8 mouse cellular contexts compared by ENCODE assay signal in the genomic region with DNA sequence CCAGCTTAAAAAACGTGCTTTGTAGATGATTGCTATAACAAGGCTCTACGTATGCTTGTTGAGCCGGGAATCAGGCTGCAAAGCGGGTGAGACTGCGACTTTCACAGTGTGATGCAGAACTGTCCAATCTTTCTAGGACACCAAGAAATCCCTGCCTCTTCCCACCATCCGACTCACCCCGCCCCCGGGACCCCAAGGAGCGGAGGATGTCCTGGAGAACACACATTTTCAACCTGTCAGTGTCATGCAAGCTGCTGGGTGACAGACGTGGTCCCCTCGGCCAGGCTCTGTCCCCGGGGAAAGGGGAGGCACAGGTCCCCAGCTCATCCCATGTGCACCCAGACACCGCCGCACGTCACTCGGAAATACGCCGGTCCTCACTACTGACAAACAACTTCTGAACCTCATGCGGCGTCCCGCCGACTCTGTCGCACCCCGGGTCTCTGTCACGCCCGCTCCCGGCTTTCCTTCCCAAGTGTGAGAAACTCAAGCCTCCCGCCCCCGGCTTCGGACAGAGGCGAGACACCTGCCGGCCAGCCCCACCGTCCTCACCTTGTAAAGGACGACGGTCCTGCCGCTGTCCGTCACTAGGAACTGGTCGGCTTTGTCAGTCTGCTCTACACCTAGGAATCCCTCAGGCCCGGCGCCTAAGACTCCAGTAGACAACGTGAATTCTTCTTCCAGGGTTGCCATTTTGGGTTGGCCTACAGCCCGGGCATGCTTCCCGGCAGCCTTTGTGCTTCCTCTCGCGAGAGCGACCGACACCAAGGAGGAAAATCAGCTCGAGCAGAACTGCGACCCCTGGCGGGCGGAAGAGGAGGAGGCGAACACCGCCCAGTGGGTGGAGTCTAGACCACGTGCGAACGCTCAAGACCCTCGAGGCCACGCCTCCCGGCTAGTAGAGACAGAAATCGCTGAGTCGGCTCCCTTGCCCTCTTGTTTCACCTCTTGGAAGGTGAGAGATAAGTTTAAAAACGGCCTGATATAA. TPM values are rescaled to one million over a fixed set of nuclear protein-coding genes. Genes with fewer than 3 reads are reported as not detected.
DNase-seq lines count a peak whose midpoint lies in the region; ATAC-seq and TF ChIP-seq lines count a peak whose summit lies in the region.

A gene (minus strand): TSS at position 817 of the 988 bp plus-strand sequence.

- peak; percentile 98 for DNase-seq in CD4-positive helper T cell, adult 2 months (ENCODE audit: low read depth, low spot score)
- peak; percentile 92 for DNase-seq in brain, embryonic 18.5 days (ENCODE audit: low read depth, low spot score)
- peak; percentile 99 for DNase-seq in kidney, postnatal 0 days (ENCODE audit: low spot score)
- peak; percentile 98 for DNase-seq in liver, embryonic 11.5 days (ENCODE audit: low spot score)
- DNase-seq in naive thymus-derived CD4-positive, alpha-beta T cell, adult 2 months (ENCODE audit: low read depth) = peak; percentile 100

- peak within 1 kb of the TSS; percentile 92 for H3K4me2 ChIP-seq in heart, embryonic 12.5 days
- peak within 1 kb of the TSS; percentile 94 for H3K4me2 ChIP-seq in kidney, postnatal 0 days (ENCODE audit: low read length)
- peak within 1 kb of the TSS; percentile 90 for H3K4me2 ChIP-seq in liver, embryonic 11.5 days
- peak within 1 kb of the TSS; percentile 82 for H3K4me2 ChIP-seq in stomach, embryonic 14.5 days (replicated peaks; ENCODE audit: low read depth, low read length)

- H3K4me1 ChIP-seq in heart, embryonic 12.5 days (replicated peaks) = peaks cover 5% of the 10 kb centered on the region
- 0 out of 2 replicates have a peak, but pooled peaks cover 2% of the 10 kb centered on the region for H3K4me1 ChIP-seq in kidney, postnatal 0 days (replicated peaks; ENCODE audit: insufficient read depth, low read length)
- H3K4me1 ChIP-seq in liver, embryonic 11.5 days (replicated peaks; ENCODE audit: control insufficient read depth, insufficient read depth, low read length) = peaks cover 4% of the 10 kb centered on the region; the same call in 1 of the 2 replicates
- peaks cover 5% of the 10 kb centered on the region for H3K4me1 ChIP-seq in stomach, embryonic 14.5 days (ENCODE audit: control insufficient read depth, insufficient read depth, low read length)

- H3K36me3 ChIP-seq in heart, embryonic 12.5 days = peaks cover 22% of the 10 kb centered on the region
- peaks cover 11% of the 10 kb centered on the region; the same call in 1 of the 2 replicates for H3K36me3 ChIP-seq in kidney, postnatal 0 days (ENCODE audit: insufficient read depth, low read length)
- peaks cover 12% of the 10 kb centered on the region for H3K36me3 ChIP-seq in liver, embryonic 11.5 days (ENCODE audit: control insufficient read depth, insufficient read depth, low read length)
- H3K36me3 ChIP-seq in stomach, embryonic 14.5 days (ENCODE audit: control insufficient read depth, insufficient read depth, low read length) = peaks cover 20% of the 10 kb centered on the region

- ATAC-seq in erythroid progenitor cell, adult 5-6 weeks (replicated peaks; ENCODE audit: low FRiP score, poor library complexity, severe bottlenecking) = peak; percentile 96
- peak; percentile 96 for ATAC-seq in heart, embryonic 12.5 days (ENCODE audit: insufficient number of reproducible peaks, low FRiP score)
- peak; percentile 93 for ATAC-seq in kidney, postnatal 0 days (replicated peaks; ENCODE audit: low FRiP score, low read depth)
- peak; percentile 92 for ATAC-seq in liver, embryonic 11.5 days (replicated peaks; ENCODE audit: low FRiP score)
- peak; percentile 96 for ATAC-seq in stomach, embryonic 14.5 days (ENCODE audit: insufficient number of reproducible peaks, insufficient read depth, low FRiP score, low read depth)

- H3K4me3 ChIP-seq in heart, embryonic 12.5 days = peak within 1 kb of the TSS; percentile 92
- peak within 1 kb of the TSS; percentile 94 for H3K4me3 ChIP-seq in kidney, postnatal 0 days (replicated peaks; ENCODE audit: low read depth, low read length)
- H3K4me3 ChIP-seq in liver, embryonic 11.5 days (ENCODE audit: low read depth, low read length) = peak within 1 kb of the TSS; percentile 94
- peak within 1 kb of the TSS; percentile 70 for H3K4me3 ChIP-seq in stomach, embryonic 14.5 days (ENCODE audit: low read depth, low read length)

- TF ChIP-seq CTCF in kidney, postnatal 0 days (IDR thresholded peaks at IDR 0.05; ENCODE audit: low read depth) = peak; percentile 99

- H3K27me3 ChIP-seq in heart, embryonic 12.5 days (replicated peaks) = no peaks in the 10 kb centered on the region
- no peaks in the 10 kb centered on the region for H3K27me3 ChIP-seq in kidney, postnatal 0 days (ENCODE audit: insufficient read depth, low read length)
- H3K27me3 ChIP-seq in liver, embryonic 11.5 days (replicated peaks; ENCODE audit: control insufficient read depth, insufficient read depth, low read length) = no peaks in the 10 kb centered on the region
- H3K27me3 ChIP-seq in stomach, embryonic 14.5 days (ENCODE audit: control insufficient read depth, insufficient read depth, low read length) = no peaks in the 10 kb centered on the region

- peak within 1 kb of the TSS; percentile 92 for H3K9ac ChIP-seq in heart, embryonic 12.5 days
- H3K9ac ChIP-seq in kidney, postnatal 0 days (ENCODE audit: low read depth, low read length) = peak within 1 kb of the TSS; percentile 91
- peak within 1 kb of the TSS; percentile 92 for H3K9ac ChIP-seq in liver, embryonic 11.5 days (ENCODE audit: low read depth, low read length)
- H3K9ac ChIP-seq in stomach, embryonic 14.5 days (replicated peaks; ENCODE audit: low read depth, low read length) = peak within 1 kb of the TSS; percentile 50

- H3K9me3 ChIP-seq in heart, embryonic 12.5 days (replicated peaks) = no peaks in the 10 kb centered on the region
- no peaks in the 10 kb centered on the region for H3K9me3 ChIP-seq in kidney, postnatal 0 days (replicated peaks; ENCODE audit: low read length)
- H3K9me3 ChIP-seq in liver, embryonic 11.5 days (ENCODE audit: control insufficient read depth, low read length) = no peaks in the 10 kb centered on the region
- H3K9me3 ChIP-seq in stomach, embryonic 14.5 days (ENCODE audit: control insufficient read depth, low read depth, low read length) = no peaks in the 10 kb centered on the region

- peak within 1 kb of the TSS; percentile 71 for H3K27ac ChIP-seq in heart, embryonic 12.5 days (ENCODE audit: poor library complexity, severe bottlenecking)
- H3K27ac ChIP-seq in kidney, postnatal 0 days = peak within 1 kb of the TSS; percentile 81
- H3K27ac ChIP-seq in liver, embryonic 11.5 days (ENCODE audit: low read depth, low read length) = peak within 1 kb of the TSS; percentile 45; the same call in 1 of the 2 replicates
- no peak within 1 kb of the TSS for H3K27ac ChIP-seq in stomach, embryonic 14.5 days (ENCODE audit: low read length)

- WGBS in heart, embryonic 12.5 days = under 1% methylated on average over 62 of the region's 62 CpGs
- under 1% methylated on average over 62 of the region's 62 CpGs for WGBS in kidney, postnatal 0 days
- under 1% methylated on average over 62 of the region's 62 CpGs for WGBS in liver, embryonic 11.5 days
- under 1% methylated on average over 62 of the region's 62 CpGs for WGBS in stomach, embryonic 14.5 days

RNA-seq across cellular contexts. Expression of the gene that starts here (rescaled TPM):
- 8.6 and 10.9 TPM in 2 replicates for total RNA-seq in erythroid progenitor cell, adult 5-6 weeks (2015; ENCODE audit: low replicate concordance)
- total RNA-seq in erythroid progenitor cell, adult 5-6 weeks (2017; ENCODE audit: low replicate concordance) = 7.9 and 9.5 TPM in 2 replicates
- polyA plus RNA-seq in heart, embryonic 12.5 days (2016; fragmentation: Nextera tagmentation; extraction: Ambion mirVana) = 45.4 and 45.6 TPM in 2 replicates
- 31.5 and 37.7 TPM in 2 replicates for polyA plus RNA-seq in kidney, postnatal 0 days (2015; fragmentation: Nextera tagmentation; extraction: Ambion mirVana)
- polyA plus RNA-seq in liver, embryonic 11.5 days (2014; fragmentation: Nextera tagmentation; extraction: Ambion mirVana) = 62.8 and 70.7 TPM in 2 replicates
- polyA plus RNA-seq in stomach, embryonic 14.5 days (2014; fragmentation: Nextera tagmentation; extraction: Ambion mirVana) = 51.7 and 54.0 TPM in 2 replicates
